8 mouse cellular contexts compared by ENCODE assay signal in genomic region chr3:41743436-41743835, GRCm38 (mm10). TPM values are rescaled to one million over a fixed set of nuclear protein-coding genes. Genes with fewer than 3 reads are reported as not detected.
DNase-seq lines count a peak whose midpoint lies in the region; ATAC-seq and TF ChIP-seq lines count a peak whose summit lies in the region.

No protein-coding gene starts in this region.

- peak; percentile 50 for TF ChIP-seq CTCF in Patski (IDR thresholded peaks at IDR 0.05)

- in situ Hi-C loops in Patski (cut with MboI; ENCODE audit: low pct_unique_long_range_greater_than_20kb): no loop called here

- H3K36me3 ChIP-seq in embryonic facial prominence, embryonic 15.5 days: no peaks in the 10 kb centered on the region
- H3K36me3 ChIP-seq in intestine, embryonic 16.5 days (ENCODE audit: control insufficient read depth, insufficient read depth, low read length): no peaks in the 10 kb centered on the region

- no peaks in the 10 kb centered on the region for H3K9me3 ChIP-seq in embryonic facial prominence, embryonic 15.5 days (replicated peaks)
- no peaks in the 10 kb centered on the region for H3K9me3 ChIP-seq in intestine, embryonic 16.5 days (ENCODE audit: control insufficient read depth, low read length)

- H3K27me3 ChIP-seq in Patski: no peaks in the 10 kb centered on the region
- no peaks in the 10 kb centered on the region for H3K27me3 ChIP-seq in embryonic facial prominence, embryonic 15.5 days
- H3K27me3 ChIP-seq in intestine, embryonic 16.5 days (replicated peaks; ENCODE audit: control insufficient read depth, insufficient read depth, low read length): no peaks in the 10 kb centered on the region

- POLR2A ChIA-PET in Patski (lab: Charles Lee): no interaction called here

- peak; percentile 4 for DNase-seq in kidney, adult 11 months
- DNase-seq in kidney, adult 18-20 months: no peak
- DNase-seq in Patski (ENCODE audit: low read depth, low spot score): no peak
- peak; percentile 2 for DNase-seq in lung, postnatal 14 days
- peak; percentile 22 for DNase-seq in thymus, postnatal 14 days
- DNase-seq in right cerebral cortex, postnatal 14 days: no peak

- CTCF ChIA-PET in Patski (lab: Charles Lee): interaction anchor here (0.7 to 5.3 kb wide), 8 partner anchors 11 to 911 kb away, joined by 3 to 37 read pairs (median 3); no protein-coding TSS in a partner anchor

- ATAC-seq in Patski: no peak
- ATAC-seq in embryonic facial prominence, embryonic 15.5 days (ENCODE audit: insufficient number of reproducible peaks, low FRiP score, low TSS enrichment, low read depth): no peak
- ATAC-seq in intestine, embryonic 16.5 days: no peak

- WGBS in embryonic facial prominence, embryonic 15.5 days: 27% methylated on average over 6 of the region's 6 CpGs
- WGBS in intestine, embryonic 16.5 days: 35% methylated on average over 6 of the region's 6 CpGs

- H3K9ac ChIP-seq in embryonic facial prominence, embryonic 15.5 days: no peak overlapping the region
- no peak overlapping the region for H3K9ac ChIP-seq in intestine, embryonic 16.5 days (ENCODE audit: low read depth, low read length)

- H3K4me2 ChIP-seq in embryonic facial prominence, embryonic 15.5 days (replicated peaks): peak overlapping the region; percentile 66
- peak overlapping the region; percentile 73; the same call in 1 of the 2 replicates for H3K4me2 ChIP-seq in intestine, embryonic 16.5 days (ENCODE audit: low read depth, low read length)

- peak overlapping the region; percentile 76; the same call in 1 of the 2 replicates for H3K4me3 ChIP-seq in embryonic facial prominence, embryonic 15.5 days (replicated peaks)
- 0 out of 2 replicates have a peak overlapping the region, but pooled peaks have one; percentile 6 for H3K4me3 ChIP-seq in intestine, embryonic 16.5 days (ENCODE audit: low read length)

- peaks cover 9% of the 10 kb centered on the region for H3K4me1 ChIP-seq in embryonic facial prominence, embryonic 15.5 days
- peaks cover 3% of the 10 kb centered on the region; the same call in 1 of the 2 replicates for H3K4me1 ChIP-seq in intestine, embryonic 16.5 days (ENCODE audit: control insufficient read depth, insufficient read depth, low read length)

- no peak overlapping the region for H3K27ac ChIP-seq in embryonic facial prominence, embryonic 15.5 days (replicated peaks)
- no peak overlapping the region for H3K27ac ChIP-seq in intestine, embryonic 16.5 days (ENCODE audit: low read length)

RNA-seq across cellular contexts. Expression of gene D3Ertd751e, which starts 1.0 kb away (rescaled TPM):
- polyA plus RNA-seq in Patski (2021): 10.6 TPM
- 12.4 and 13.1 TPM in 2 replicates for polyA plus RNA-seq in embryonic facial prominence, embryonic 15.5 days (2015; fragmentation: Nextera tagmentation; extraction: Ambion mirVana)
- polyA plus RNA-seq in intestine, embryonic 16.5 days (2015; fragmentation: Nextera tagmentation; extraction: Ambion mirVana): 18.0 and 18.3 TPM in 2 replicates

RNA-seq across cellular contexts. Expression of gene Sclt1, which starts 1.1 kb away (rescaled TPM):
- polyA plus RNA-seq in Patski (2021): 20.5 TPM
- polyA plus RNA-seq in embryonic facial prominence, embryonic 15.5 days (2015; fragmentation: Nextera tagmentation; extraction: Ambion mirVana): 20.5 and 23.0 TPM in 2 replicates
- 10.4 and 10.6 TPM in 2 replicates for polyA plus RNA-seq in intestine, embryonic 16.5 days (2015; fragmentation: Nextera tagmentation; extraction: Ambion mirVana)

Comparison
In these comparisons a context has a peak if more than half of its experiments do, and no peak if none do; other contexts are left out.
1. DNase-seq: peak in kidney, adult 11 months (single experiment), lung, postnatal 14 days (single experiment) and thymus, postnatal 14 days (single experiment); none in kidney, adult 18-20 months (single experiment), Patski (single experiment) and right cerebral cortex, postnatal 14 days (single experiment).